Mouse (Mus musculus): ENCODE results near the gene Srgap2.

GRCm38 (mm10) chr1:131427140-131427821 is 99.9 kb downstream of the Srgap2 start:
- TF ChIP-seq CTCF (IDR thresholded peaks at IDR 0.05; ENCODE audit: low read depth), result no peak
- no peak; the same call in 1 of the 2 replicates for TF ChIP-seq EP300 (IDR thresholded peaks at IDR 0.05; ENCODE audit: low read depth)

Measured in liver, postnatal 0 days (tissue).